Mouse (Mus musculus) lung, postnatal 36 days (tissue): ENCODE measurements around the gene Commd7.
A peak's percentile ranks its signal among the peaks of the same experiment; 100 is the strongest.

ENCODE experiments used
- DNase-seq: peaks from one replicate; pipeline ENCODE4 v3.0.0; 2022; ENCODE audit warnings: mixed read lengths

Commd7 gene

DNA sequence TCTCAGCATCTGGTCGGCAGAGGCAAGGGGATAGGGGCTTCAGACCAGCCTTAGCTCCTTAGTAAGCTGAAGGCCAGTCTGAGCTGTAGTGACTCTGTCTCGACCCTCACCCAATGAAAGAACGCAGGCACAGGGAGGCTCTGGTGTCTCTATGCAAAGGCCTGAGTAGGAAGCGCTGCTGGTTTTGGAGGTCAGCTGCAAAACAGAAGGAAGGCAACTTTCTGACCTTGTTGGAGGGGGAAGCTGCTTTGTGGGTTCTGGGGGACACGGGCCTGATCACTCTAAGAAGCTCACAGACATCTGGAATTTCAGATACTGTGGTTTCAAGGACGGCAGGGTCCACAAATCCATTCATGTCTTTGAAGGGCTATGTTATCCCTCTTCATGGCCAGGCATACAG lies 46.6 kb downstream of the Commd7 start:
- no peak for DNase-seq

DNA sequence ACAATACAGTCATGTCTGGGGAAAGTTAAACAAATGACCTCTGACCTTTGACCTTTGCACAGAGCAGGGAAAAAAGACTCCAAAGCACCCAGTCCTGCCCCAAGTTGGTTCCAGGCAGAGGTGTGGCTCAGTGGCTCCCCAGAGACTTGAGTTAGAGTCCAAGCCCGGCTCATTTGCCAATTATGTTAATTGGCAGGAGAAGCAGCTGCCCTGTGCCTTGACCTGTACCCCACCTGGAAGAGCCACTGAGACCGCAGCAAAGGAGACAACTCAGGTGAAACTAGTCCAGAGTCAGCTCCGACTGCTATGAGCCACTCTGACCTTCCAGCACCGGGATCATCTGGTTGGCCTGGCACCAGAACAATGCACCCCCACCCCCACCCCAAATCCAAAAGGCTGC lies 48.2 kb downstream of the Commd7 start:
- no peak for DNase-seq

DNA sequence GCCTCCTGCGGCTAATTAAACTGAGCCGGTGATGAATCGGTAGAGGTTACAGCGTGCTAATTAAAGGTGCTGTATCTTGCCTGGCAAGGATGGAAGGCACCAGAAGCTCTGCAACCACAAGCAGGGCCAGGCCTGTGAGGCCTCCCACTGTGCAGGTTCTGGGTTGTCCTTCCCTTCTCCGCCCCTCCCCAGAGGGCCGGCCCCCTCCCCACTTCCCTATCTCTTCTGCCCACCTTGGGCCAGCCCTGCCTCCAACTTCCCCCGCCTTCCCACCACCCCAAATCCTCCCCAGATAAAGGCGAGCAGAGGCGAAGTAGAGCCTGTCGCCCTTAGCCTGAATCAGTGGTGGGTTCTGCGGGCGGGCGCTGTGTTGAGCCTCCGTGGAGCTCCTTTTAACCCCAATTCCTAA lies 48.9 kb downstream of the Commd7 start:
- DNase-seq = no peak

DNA sequence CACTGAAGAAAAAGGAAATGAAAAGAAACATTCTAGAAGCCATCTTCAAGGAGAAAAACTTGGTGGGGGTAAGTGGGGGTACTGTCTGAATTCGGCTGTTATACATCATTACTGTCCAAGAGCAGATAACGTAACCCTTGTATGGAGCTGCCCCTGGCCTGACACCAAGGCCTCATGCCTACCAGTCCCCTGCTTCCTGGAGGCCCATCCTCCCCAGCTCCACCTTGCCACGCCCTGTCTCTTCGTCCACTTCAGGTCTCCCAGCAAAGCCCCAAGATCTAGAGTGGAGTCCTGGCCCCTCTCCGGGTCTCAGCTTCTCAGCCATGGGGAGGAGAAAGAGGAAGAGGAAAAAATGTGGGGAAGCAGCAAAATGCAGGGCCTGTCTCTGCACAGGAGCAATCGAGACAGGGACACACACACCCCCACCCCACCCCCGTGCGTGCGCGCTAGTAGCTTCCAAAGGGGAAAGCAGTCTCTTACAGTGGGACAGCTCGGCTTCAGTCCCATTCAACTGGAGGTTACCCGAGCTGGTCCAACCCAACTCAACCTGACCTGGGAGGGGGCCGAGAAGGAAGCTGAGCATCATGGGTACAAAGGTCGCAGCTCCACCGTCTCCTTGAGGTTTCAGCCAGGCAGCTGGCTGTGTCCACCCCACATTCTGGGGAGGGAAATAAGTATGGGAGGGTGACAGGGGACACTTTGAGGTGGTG lies 49.5 kb downstream of the Commd7 start:
- no peak for DNase-seq

DNA sequence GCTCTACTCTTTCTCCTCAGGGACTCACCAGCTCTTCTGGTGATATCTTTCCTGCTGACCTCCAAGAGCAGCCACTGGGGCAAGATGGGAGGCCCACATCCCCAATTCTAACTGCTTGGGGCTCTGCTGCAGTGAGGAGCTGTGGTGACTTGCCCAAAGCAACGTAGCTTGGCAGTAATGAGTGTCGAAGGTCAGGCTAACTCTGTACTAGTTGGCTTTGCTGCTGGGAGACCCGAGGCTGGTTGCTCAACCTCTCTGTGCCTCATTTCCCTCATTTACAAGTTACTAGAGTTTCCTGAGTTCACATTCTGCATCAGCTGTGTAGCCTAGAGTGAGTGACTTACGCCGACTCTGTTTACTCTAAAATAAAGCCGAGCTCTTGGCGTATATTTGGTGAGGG lies 51.2 kb downstream of the Commd7 start:
- peak; percentile 23 for DNase-seq

DNA sequence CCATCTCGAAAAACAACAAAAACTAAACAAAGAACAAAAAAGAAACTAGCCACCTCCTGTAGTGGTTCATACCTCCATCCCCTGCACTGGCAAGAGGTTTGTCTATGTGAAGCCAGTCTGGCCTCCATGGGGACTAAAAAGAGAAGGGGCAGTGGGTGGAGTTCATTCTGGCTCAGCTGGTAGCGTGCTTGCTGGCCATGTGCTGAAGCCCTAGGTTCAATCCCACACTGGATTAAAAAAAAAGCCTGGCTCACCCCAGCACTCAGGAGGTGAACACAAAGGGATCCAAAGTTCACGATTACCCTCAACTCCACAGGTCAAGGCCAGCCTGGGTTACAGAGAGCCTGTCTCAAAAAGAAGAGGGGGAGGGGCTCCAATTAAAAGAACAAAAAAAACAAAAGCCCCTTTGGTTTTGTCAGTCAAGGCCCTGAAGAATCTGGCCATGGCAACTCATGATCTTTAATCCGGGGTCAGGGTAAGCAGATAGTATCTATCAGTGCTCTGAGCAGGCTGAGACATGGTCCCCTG lies 52.1 kb downstream of the Commd7 start:
- no peak for DNase-seq

DNA sequence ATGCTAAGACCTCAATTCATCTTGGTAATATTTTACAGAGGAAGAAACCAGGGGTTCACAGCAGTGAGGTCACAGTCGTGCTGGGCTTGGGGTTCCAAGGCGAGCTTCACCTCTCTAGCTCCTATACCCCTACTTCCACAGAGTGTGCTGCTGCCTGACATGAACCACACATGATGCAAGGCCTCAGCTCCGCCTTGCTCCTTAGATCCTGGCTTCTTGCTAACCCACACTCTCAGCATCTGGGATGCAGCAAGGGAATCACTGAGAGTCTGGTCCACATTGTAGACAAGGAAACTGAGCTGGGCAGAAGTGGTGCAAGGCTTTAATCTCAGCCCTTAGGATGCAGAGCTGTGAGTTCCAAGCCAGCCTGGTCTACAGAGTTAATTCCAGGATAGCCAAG lies 52.5 kb downstream of the Commd7 start:
- DNase-seq = no peak

DNA sequence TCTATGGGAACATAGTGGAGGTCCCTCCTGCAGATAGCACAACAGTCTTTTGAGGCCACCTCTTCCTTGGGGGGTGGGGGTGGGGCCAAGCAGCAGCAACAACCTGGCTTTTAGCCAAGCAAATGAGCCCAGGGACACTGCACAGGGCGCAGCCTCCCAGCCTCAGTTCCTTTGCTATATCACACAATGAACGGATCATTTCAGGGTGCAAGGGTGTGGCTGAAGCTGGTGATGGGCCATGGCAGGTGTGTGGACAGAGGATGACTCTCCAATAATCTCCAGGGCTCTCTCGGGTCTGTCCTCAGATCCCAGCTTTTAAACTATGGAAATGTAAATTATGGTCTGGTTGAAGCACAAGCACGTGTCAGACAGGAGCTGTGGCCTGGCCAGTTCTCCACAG lies 55.5 kb downstream of the Commd7 start:
- DNase-seq = no peak

DNA sequence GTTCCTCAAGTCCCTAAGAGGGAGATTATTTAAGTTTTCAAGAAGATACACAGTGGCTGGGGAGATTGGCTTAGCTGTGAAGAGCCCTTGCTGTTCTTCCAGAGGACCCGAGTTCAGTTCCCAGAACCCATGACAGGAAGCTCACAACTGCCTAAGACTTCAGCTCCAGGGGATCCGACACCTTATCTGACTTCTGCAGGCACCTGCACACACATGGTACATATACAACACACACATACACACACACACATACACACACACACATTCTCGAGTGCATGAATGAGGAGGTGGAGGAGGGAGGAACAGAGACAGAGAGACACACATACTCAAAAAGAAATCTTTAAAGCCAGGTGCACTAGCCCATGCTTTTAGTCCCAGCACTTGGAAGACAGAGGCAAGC lies 56.4 kb downstream of the Commd7 start:
- DNase-seq = no peak

DNA sequence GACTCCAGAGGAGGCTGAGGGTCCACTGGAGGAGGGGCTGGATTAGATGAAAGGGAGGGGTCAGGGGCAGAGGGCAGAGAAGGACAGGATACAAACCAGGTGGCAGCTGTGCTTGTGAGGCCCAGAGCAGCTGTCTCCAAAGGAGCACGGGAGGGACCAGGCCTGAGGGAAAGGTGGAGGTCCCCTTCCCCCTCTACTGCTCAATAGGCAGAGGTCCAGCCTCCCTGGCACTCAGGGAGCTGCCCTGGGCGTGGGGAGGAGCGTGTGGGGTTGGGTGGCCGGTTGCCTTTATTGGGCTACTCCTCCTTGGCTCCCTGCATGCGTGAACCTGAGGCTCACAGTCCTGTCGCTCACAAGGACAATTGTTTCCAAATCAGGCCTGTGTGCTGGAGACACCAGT lies 57.0 kb downstream of the Commd7 start:
- DNase-seq = no peak

DNA sequence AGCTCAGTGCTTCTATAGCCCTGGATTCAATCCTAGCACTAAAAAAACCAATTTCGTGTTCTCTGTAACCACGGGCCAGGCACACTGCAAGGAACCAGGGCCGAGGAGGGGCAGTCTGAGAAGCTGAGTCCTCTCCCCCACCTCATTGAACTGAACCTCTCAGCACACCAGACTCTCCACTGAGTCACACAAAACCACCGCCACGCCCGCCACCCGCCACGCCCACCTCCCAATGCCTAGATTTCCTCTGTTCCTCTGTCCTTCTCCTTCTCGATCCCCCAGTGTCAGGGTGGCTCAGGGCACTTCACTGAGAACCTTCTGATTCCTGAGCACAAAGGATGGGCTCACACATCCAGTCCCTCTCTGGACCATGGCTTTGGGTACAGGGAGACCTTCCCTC lies 59.5 kb downstream of the Commd7 start:
- peak; percentile 17 for DNase-seq

DNA sequence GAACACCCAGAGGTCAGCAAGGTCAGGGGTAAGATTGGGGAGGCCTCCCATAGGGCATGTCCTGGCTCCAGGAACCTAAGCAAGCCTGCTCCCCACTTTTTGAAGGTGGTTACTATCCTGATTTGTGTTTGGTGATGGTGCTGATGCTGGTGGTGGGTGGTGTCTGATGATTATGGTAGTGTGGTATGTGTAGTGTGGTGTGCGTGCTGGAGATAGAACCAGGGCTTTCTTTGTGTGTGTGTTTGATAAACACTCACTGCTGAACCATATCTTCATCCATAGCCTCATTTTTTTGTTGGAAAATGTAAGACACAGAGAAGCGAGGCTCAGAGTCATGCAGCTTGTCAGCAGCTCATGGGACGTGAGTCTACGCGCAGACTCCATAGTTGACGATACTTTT lies 64.0 kb downstream of the Commd7 start:
- DNase-seq = no peak

DNA sequence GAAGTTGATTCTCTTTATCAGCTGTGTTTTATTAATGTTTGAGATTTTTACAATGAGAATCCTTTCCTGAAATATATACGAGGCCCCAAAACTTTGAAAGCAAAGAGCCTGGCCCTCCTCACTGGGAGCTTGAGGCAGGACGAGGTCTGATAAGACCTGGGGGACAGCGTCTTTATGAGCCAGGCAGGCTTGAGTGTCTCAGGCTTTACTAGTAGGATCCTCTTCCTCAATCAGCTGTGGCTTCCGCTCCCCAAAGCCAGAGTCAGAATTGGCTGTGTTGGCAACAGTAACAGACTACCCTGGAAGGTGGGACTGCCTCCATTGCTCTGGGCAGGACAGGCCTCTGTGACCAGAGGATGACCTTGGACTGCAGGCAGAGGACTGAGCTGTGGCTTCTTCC lies 64.6 kb downstream of the Commd7 start:
- no peak for DNase-seq
